Comparison of ENCODE assay signal across 12 mouse cellular contexts in genomic region chr2:71622532-71623099, GRCm38 (mm10).
DNase-seq lines count a peak whose midpoint lies in the region; TF ChIP-seq lines count a peak whose summit lies in the region.
"Had no signal": no experiment of that assay in that cellular context is flagged by ENCODE, and none has a peak within 500 bp of the region (broad histone marks: within the 10 kb centered on the region; RNA-seq: fewer than 3 reads in every experiment).

No protein-coding gene starts in this region.

- no peak for DNase-seq in heart, adult 2 months
- no peak for DNase-seq in heart, postnatal 25 days (ENCODE audit: low spot score)
- no peak for DNase-seq in layer of hippocampus, adult 2 months (ENCODE audit: low spot score in 2 of 2)
- DNase-seq in layer of hippocampus, postnatal 10 days (ENCODE audit: low spot score in 2 of 2): no peak
- DNase-seq in liver, adult 2 months (ENCODE audit: extremely low read depth, low read depth, low spot score): peak; percentile 26
- DNase-seq in right cerebral cortex, postnatal 14 days: no peak
- no peak for DNase-seq in embryo, embryonic 11 days
- DNase-seq: cerebellum, adult 9-11 months; layer of hippocampus, postnatal 36 days had no signal

- peaks cover 3% of the 10 kb centered on the region for H3K4me1 ChIP-seq in heart, adult 2 months (ENCODE audit: control insufficient read depth, insufficient read depth, low read length)
- H3K4me1 ChIP-seq in brown adipose tissue, adult 24 weeks (ENCODE audit: control insufficient read depth, insufficient read depth, insufficient read length, low read length): peaks cover 7% of the 10 kb centered on the region; the same call in 1 of the 2 replicates
- H3K4me1 ChIP-seq in liver, adult 2 months (ENCODE audit: control insufficient read depth, insufficient read depth, low read length): no peaks in the 10 kb centered on the region

- H3K27ac ChIP-seq in heart, adult 2 months: peak overlapping the region; percentile 47
- peak overlapping the region; percentile 28; the same call in 1 of the 2 replicates for H3K27ac ChIP-seq in layer of hippocampus, adult 2 months
- H3K27ac ChIP-seq in brown adipose tissue, adult 24 weeks (replicated peaks; ENCODE audit: low read depth, low read length): peak overlapping the region; percentile 50
- H3K27ac ChIP-seq in liver, adult 2 months (replicated peaks; ENCODE audit: insufficient read depth, low read depth, low read length): no peak overlapping the region
- H3K27ac ChIP-seq: intestine, embryonic 15.5 days; liver, embryonic 14.5 days had no signal

- no peak overlapping the region for H3K9ac ChIP-seq in heart, adult 2 months (ENCODE audit: low read depth, low read length)
- no peak overlapping the region for H3K9ac ChIP-seq in liver, adult 2 months (ENCODE audit: low read depth, low read length)
- H3K9ac ChIP-seq: intestine, embryonic 15.5 days; liver, embryonic 14.5 days had no signal

- 48% methylated on average over 9 of the region's 9 CpGs for WGBS in heart, adult 2 months
- WGBS in liver, adult 2 months: 59% methylated on average over 9 of the region's 9 CpGs

- H3K79me2 ChIP-seq in heart, adult 2 months (replicated peaks; ENCODE audit: control insufficient read depth, insufficient read depth, low read length): no peaks in the 10 kb centered on the region
- H3K79me2 ChIP-seq in liver, adult 2 months (ENCODE audit: control insufficient read depth, insufficient read depth, low read length): no peaks in the 10 kb centered on the region

- no peak for TF ChIP-seq CTCF in heart, adult 2 months (IDR thresholded peaks at IDR 0.05)
- TF ChIP-seq CTCF in layer of hippocampus, adult 2 months (conservative IDR thresholded peaks at IDR 0.05): no peak
- TF ChIP-seq CTCF in liver, adult 2 months (IDR thresholded peaks at IDR 0.05; ENCODE audit: low read depth, low read length): no peak

- TF ChIP-seq EP300 in heart, adult 2 months (IDR thresholded peaks at IDR 0.05; ENCODE audit: insufficient read depth, low read depth, low read length): no peak

- H3K27me3 ChIP-seq in heart, adult 2 months (ENCODE audit: control insufficient read depth, insufficient read depth, low read length): no peaks in the 10 kb centered on the region
- H3K27me3 ChIP-seq in liver, adult 2 months (ENCODE audit: control insufficient read depth, insufficient read depth, low read length): no peaks in the 10 kb centered on the region; the same call in 1 of the 2 replicates
- H3K27me3 ChIP-seq: intestine, embryonic 15.5 days had no signal

- no peak for TF ChIP-seq POLR2A in heart, adult 2 months (IDR thresholded peaks at IDR 0.05; ENCODE audit: insufficient read depth, low read depth, low read length)
- TF ChIP-seq POLR2A in liver, adult 2 months (IDR thresholded peaks at IDR 0.05; ENCODE audit: extremely low read depth, insufficient read depth, low read length): no peak

- H3K36me3 ChIP-seq in heart, adult 2 months (ENCODE audit: control insufficient read depth, insufficient read depth, low read length): no peaks in the 10 kb centered on the region
- no peaks in the 10 kb centered on the region for H3K36me3 ChIP-seq in liver, adult 2 months (ENCODE audit: control insufficient read depth, insufficient read depth, low read length)
- H3K36me3 ChIP-seq: intestine, embryonic 15.5 days had no signal

- no peak overlapping the region for H3K4me3 ChIP-seq in heart, adult 2 months
- H3K4me3 ChIP-seq in layer of hippocampus, adult 2 months: no peak overlapping the region
- H3K4me3 ChIP-seq in brown adipose tissue, adult 24 weeks (ENCODE audit: insufficient read depth, low read depth, low read length): no peak overlapping the region
- no peak overlapping the region for H3K4me3 ChIP-seq in liver, adult 2 months (ENCODE audit: insufficient read depth, low read depth, low read length)
- H3K4me3 ChIP-seq: intestine, embryonic 15.5 days had no signal

- intact Hi-C loops in heart, adult 2 months (cut with DNase I): no loop called here
- intact Hi-C loops in heart, postnatal 25 days (cut with DNase I): loop anchor here (5.0 kb wide), 1 partner anchor 130 kb away; no protein-coding TSS in a partner anchor
